Mouse (Mus musculus): ENCODE measurements around the gene H2-T23.

DNA sequence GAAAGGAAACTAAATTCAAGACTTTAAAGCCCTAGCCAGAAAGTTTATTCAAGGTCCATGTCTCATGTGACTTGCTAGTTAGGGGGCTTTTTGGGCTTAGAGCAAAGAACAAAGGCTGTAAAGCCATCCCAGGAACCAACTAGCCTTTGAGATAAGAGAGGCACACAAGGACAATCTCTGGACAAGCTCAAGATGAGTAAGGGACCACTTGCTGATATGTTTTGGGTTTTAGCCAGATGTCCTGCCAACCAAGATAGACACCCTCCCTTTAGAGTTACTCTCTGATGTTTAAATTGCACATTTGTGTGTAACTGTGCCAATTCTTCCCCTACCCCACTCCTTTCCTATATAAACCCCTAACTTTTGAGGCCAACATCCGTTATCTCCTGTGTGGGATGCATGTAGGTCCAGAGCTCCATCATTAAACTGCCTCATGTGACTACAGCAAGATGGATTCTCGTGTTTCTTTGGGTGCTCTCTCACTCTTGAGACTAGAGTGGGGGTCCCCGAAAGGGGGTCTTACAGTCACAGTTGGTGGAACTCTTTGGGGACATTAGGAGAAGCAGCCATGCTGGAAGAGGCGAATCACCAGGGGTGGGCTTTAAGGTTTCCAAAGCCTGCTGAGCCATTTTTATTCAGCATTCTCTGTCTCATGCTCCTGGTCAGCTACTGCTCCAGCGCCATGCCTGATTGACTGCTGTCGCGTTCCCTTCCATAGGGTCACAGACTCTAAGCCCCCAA lies 3.6 kb downstream of the H2-T23 start:
- TF ChIP-seq CTCF (conservative IDR thresholded peaks at IDR 0.05; ENCODE audit: insufficient read depth, insufficient read length, low read depth, low read length) (no peak), POLR2A (IDR thresholded peaks at IDR 0.05; ENCODE audit: low read depth, low read length) (no peak)
